Mouse (Mus musculus) cerebellum, adult 8-10 months (tissue): ENCODE measurements around the gene Ttll7.
A peak's percentile ranks its signal among the peaks of the same experiment; 100 is the strongest.

Experiments
- DNase-seq: peaks from one replicate; pipeline ENCODE4 v3.0.0; 2022

Gene Ttll7

DNA sequence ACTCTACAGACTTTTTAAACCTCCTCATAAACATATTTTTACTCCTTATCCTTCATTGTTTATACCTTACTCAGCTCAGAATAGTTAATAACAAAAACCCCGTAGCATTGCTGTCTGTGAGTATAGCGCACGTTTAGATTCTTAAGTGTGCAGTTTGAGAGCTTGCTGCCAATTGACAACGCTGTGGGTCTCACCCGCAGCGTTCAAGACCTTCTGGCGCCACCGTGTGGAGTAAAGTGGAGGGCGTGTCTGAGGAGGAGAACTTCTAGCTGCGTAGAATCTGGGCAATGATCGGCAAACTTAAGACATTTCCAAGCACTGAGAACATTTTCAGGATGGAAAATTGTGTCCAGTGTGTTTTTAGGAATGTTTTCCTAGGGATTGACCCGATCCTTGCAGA lies 62.6 kb downstream of the Ttll7 start:
- peak; percentile 74 for DNase-seq

DNA sequence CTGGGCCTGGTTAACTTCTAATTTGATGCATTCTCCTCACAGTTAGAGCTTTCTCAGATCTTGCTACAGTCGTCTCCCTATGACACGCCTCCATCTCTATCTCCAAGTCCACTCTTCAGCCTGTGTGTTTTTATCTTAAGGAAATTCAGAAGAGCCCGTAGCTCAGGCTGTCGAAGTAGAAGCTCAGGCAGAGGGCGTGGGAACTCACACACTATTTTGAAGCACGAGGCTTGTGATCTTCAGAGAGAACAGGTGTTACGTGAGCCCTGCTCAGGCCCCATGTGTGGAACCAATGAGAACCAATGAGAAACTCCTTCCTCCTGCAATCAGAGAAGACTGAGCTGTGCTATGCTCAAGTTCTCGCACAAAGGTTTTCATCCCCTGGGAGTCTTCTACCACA lies 65.7 kb downstream of the Ttll7 start:
- DNase-seq: no peak

DNA sequence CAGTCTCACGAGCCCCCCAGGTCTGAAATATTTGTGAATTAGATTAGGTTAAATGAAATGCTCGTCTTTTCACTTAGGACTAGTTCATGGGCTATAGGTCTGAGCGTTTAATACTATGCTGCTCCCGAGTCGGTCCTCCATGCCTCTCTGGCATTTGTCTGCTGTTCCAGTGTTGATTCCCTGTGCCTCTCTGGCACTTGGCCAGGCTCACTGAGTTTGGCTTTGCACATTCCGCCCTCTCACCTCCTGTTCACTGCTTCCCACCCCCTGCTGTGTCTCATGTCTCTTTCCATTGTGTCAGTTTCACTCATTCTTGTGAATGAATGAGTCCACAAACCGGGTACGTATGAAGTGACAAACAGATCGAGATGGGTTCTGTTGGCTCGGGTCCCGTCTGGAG lies 66.2 kb downstream of the Ttll7 start:
- peak; percentile 69 for DNase-seq

DNA sequence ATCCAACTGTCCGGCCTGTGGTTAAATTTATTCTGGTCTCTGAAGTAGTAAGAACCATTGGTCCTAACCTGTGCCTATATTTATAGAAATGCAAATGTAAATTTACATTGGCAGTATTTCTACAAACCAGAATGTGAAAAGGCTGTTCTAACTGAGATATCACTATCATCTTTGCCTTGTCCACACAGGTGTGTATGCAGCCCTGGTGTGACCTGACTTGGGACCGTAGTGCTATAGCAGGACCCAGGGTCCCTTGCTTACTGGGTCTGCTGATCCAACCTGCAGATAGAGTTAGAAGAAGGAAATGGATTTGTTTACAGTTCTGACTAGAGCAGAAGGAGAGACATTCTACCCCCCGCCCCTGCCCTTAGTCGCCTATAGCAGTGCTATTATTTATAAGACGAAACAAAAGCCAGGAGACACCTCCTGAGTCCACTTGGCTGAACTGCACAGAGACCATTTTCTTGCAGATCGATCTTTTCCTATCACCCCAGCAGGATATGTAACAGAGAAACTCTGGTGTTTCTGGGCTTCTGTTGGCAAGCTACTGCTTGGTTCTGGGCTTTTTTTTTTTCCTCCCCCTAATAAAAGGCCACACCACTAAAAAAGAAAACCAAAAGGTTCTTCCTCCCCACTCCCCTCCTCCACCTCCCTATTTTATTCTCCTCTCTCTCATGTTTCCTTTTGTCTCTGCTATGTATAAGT lies 75.3 kb downstream of the Ttll7 start:
- no peak for DNase-seq

DNA sequence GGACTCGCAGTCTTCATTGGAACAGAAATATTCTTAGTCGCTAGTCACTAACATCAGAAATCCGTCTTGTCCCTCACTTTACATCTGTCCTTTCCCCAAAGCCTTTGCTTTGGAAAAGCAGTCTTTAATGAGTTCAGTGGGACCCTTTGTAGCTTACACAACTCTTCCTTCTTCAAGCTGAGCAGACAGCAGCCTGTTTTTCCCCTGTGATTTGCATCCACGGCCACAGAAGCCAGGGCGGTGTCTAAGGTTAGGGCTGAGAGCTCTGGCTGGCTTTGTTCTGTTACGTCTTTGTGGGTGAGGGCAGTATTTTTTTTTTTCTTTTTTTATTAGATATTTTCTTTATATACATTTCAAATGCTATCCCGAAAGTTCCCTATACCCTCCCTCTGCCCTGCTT lies 76.0 kb downstream of the Ttll7 start:
- DNase-seq: no peak

DNA sequence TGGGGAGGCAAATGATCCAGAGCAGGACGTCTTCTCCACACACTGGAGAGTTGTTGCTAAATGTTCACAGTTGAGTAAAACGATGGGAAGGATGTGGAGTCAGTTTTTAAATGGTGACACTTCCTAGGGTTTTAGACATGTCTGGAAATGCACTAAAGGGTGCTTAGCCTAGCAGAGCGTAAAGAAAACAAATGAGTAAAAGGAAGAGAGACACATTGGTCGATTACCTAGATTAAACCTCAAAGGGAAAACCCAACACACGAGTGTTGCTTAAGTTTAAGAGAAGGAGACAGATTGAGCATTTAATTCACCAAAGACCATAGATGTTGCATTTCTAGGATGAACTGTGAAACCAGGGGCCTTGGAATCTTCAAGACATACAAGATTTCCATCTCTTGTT lies 76.8 kb downstream of the Ttll7 start:
- DNase-seq: no peak

DNA sequence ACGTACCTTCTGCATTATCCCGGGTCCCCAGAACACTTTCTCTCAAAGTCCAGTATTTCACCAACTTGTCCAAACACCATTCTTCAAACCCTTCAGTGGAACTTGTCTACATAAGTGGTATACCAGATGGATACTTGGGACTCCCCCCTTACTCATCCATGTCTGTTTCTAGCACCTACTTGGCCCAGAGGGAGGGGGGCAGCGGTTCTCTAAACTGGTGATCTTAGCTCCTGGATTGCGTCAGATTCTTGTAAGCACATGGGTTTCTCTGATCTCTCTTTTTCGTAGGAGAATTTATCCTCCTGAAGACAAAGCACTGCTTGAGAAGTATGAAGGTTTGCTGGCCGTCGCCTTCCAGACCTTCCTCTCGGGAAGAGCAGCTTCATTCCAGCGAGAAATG lies 79.0 kb downstream of the Ttll7 start:
- DNase-seq: no peak

DNA sequence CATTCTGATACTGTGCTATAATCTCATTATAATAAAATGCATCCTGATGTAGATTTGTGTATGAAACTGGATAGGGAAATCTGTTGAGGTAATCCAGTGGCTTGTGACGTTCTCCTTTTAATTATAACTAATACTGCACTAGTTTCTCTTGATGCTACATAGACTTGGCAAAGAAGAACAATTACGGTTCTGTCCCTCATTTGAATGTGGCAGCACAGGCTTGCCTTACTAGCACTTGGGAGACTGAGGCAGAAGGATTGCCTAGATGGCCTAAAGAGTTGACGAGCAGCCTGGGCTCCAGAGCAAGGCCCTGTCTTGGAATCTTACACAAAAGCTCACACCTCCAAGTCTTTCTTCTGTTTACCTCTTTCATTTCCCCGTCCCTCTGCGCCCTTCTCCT lies 80.3 kb downstream of the Ttll7 start:
- no peak for DNase-seq

DNA sequence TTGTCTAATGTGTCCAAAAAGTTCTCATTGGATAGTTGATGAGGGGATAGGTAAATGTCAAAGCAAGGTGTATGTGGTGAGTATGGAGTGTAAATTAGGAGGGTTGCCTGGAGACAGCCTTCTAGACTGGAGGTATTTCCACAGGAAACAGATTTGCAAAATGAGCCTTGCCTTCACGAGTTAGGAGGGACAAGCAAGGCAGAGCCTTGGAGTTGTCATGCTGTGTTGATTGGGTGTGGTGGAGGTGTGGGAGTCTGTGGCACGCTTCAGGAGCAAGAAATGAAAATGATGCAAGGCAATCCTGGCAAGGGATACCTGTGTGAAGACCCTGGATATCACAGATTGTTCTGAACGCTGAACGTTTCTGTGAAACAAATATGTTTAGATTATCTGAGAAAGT lies 84.7 kb downstream of the Ttll7 start:
- DNase-seq: no peak

DNA sequence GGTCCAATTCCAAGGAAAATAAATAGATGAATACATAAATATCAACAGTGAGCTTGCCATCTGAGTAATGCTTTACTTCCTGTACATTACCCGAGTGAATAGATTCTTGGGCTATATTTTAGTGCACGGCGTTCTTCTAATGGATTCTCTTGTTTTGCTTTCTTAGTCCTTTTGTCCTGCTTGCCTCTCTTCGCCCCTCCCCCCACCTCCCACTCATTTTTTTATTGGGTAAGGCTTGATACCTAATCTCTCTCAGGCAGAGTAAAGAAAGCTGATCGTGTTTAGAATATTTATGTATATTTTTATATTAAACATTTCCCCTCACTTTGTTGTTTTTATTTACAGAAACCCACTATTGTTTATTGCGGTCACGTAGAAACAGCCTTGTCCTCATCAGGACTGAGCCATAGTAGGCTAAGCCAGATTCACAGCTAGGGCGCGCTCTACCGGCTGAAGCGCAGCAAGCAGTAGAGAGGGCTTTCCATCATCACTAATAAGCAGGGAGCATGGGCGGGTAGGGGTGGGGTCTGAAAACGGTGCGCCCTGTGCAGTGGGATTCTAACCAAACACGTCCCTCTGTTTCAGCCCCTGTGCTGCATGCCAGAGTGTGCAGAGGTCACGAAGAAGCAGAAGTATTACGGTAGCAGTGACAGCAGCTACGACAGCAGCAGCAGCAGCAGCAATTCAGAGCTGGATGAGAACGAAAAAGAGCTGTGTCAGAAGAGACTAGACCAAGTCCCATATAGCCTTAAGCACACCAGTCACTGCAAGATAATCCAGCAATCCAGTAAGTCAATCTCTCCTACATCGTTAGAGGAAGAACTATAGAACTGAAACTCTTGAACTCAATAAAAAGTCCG lies 87.5 kb downstream of the Ttll7 start:
- DNase-seq: no peak

DNA sequence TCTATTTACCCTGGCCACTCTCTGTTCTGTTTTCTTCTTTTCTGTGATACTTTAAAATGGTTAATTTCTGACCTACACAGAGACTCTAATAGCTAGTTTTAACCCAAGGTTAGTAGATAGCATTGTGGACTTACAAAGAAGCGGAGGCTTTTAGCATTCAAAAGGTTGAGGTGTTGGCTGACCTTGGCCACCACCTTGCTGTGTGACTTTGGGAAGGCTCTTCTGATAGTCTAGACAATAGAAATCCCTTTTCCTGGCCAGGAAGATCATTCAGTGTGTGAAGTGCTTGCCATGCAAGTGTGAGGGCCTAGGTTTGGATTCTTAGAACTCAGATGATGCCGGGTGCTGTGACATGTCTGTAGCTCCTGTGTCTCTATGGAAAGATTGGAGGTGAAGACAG lies 90.9 kb downstream of the Ttll7 start:
- no peak for DNase-seq

DNA sequence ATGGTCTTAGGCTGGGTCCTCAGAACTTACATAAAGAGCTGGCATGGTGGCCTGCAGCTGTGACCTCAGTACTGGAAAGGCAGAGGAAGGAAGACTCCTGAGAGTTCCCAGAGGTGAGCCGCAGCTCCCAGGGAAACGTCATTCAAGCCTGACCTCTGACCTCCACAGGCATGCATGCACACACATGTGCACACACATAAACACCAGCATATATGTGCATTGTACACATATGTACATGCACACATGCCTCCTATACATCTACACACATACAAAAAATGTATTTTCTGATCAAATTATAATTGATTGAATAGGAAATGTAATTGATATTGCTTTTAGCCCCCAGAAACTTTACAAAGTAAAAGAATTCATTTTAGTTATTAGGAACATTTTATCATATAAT lies 93.2 kb downstream of the Ttll7 start:
- no peak for DNase-seq

DNA sequence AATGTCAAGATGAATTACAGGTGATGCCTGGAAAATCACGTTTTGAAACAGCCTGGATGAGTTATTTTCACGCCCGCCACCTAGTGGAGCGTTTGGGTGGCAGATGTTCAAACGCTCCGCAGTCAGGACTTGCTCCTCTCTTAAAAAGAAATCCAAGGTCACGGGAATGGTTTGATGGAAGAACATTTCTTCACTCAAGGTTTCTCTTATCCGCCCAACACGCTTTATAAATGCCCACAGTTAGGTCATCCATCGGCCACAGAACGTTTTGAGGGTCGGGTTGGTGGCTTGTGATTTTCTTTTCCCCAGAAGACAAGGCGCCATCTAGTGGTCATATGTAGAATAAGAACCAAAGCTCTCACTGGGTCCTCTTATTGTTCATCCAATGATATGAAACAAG lies 93.7 kb downstream of the Ttll7 start:
- peak; percentile 78 for DNase-seq

DNA sequence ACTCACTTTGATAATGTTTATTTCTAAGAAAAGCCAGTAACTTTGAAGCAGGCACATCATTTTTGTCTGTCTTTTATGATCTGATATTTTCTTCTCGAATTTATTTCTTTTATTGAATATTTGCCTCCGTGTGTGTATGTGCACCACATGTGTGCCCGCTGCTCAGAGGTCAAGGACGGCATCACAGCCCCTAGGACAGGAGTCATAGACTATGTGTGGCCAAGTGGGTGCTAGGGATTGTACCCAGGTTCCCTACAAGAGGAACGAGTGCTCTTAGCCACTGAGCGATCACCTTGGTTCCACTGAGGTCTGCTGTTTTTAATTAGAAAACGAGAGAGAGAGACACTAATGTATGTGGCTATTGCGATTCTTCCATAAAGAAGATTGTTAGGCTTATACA lies 94.5 kb downstream of the Ttll7 start:
- no peak for DNase-seq

DNA sequence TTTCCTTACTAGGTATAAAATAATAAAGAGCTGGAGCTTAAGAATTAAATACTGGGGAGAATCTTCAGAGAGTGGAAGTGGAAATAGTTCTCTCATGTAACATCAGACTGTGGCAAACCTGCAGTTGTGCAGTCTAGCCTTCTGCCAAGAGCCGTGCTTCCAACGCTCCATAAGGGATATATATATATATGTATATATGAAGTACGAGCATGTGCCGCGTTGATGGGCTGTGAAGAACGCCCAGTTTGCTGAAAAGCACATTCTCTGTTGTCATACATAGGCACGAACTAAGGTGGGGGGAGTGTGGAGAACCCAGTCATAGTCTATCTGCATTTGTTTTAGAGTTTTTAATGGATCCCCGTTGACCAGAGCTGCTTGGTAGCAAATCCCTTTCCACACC lies 104.6 kb downstream of the Ttll7 start:
- no peak for DNase-seq

DNA sequence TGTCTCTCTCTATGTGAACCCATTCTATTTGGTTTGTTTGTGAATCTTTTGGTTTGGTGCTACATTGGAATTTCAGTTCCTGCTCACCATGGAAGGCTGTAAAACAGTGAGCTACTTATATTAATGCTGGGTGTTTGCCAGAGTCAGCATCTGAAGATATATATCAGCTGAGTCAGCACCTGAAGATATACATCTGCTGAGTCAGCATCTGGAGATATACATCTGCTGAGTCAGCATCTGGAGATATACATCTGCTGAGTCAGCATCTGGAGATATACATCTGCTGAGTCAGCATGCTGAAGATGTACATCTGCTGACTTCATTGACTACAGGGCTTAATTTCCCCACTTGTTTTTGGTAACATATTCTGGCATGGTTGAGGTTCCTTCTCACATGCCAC lies 110.7 kb downstream of the Ttll7 start:
- no peak for DNase-seq

DNA sequence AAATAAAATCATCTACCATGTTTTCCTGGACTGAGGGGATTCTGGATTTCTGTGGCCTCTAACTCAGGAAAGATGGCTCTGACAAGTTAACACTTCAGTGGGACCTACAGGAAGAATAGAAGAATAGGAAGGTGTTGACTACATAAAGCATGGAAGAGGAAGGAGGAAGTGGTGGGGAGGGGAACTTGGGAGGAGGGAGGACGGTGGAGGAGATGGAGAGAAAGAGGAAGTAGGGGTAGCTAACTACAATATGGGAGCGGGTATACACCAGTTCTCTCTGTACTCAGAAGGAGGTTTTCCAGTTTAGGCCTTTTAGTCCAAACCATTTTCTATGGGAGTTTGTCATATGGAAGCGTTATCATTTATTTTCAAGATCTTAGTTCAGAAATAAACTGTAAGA lies 112.2 kb downstream of the Ttll7 start:
- DNase-seq: no peak

DNA sequence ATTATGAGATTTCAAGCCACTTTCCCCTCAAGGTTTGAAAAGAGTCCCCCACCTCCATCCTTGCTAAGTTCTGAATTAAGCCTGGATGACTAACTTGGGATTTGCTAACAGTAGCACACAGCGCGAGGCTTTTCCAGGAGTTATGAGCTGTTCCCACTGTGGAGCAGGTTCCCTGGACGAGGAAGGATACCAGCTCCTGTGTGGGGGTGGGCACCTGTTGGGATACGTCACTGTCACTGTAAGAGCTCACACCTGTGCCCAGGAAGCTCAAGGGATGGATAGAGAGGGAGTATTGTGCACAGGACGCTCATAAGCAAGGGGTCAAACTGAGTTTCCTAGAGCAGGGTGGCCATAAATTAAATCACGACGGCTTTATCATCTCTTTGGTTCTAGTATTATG lies 115.1 kb downstream of the Ttll7 start:
- no peak for DNase-seq

DNA sequence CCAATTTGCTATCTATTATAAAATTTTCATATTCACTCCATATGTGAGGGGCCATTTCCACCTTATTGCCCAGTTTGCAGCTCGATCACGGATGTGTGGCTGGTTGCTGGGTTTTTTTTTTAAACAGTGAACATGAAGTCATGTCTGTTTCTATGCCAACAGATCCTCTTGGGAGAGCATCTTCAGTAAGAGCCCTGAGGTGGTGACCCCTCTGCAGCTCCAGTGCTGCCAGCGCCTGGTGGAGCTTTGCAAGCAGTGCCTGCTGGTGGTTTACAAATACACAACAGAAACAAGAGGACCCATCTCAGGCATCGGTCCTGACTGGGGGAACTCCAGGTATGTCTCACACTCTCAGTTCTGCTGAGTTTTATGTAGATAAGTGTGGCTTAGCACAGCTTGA lies 115.7 kb downstream of the Ttll7 start:
- DNase-seq: no peak

DNA sequence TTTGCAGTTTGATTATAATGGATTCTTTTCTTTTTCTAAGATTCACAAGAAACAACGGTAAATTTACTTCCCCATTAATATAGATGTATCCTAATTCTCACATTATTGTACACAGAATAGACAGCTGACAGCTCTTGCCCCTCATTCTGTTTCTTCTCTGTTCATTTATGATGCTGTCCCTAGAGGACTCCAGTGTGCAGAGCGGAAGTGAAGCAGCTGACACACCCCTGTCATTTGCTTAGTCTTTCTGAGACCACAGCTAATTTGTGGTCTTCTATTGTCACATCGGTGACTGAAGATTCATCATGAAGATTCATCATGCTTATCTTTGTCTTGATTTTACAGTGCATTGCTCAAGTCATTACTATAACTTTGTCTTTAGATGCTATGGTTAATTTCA lies 126.1 kb downstream of the Ttll7 start:
- DNase-seq: no peak

DNA sequence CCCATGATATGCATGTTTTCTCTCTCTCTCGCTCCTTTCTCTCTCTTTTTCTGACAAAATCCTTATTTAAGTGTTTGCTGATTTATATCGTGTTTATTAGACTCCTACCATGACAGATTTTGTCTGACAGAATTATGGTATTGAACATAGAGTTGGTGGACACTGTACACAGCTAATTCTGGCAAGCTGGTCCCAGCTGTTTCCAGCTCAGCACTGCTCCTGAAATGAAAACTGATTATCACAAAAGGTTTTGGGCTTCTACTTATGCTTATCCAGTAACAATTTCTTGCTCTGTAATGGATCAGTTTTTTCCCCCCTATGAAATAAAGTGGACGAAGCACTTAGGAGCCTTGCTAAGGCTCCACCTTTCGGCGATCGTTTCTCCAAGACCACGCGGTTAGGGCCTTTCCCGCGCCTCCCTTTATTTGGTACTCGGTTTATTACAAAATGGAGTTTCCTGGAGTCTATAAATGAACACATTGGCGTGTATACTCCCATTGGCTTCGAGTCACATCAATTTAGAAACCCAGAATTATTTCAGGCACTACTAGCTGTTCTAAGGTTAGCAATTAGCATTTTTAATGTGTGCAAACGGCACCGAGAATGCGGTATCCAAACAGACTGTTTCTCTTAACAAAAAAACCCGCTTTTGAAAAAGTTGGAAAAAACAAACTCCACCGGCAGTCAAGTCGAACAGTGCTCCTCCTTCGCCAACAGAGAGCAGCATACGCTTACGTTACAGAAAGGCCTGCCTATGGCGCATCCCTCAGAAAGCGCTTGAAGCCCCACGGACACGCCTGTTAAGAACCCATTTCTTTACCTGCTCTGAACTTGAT lies 141.9 kb downstream of the Ttll7 start:
- no peak for DNase-seq

DNA sequence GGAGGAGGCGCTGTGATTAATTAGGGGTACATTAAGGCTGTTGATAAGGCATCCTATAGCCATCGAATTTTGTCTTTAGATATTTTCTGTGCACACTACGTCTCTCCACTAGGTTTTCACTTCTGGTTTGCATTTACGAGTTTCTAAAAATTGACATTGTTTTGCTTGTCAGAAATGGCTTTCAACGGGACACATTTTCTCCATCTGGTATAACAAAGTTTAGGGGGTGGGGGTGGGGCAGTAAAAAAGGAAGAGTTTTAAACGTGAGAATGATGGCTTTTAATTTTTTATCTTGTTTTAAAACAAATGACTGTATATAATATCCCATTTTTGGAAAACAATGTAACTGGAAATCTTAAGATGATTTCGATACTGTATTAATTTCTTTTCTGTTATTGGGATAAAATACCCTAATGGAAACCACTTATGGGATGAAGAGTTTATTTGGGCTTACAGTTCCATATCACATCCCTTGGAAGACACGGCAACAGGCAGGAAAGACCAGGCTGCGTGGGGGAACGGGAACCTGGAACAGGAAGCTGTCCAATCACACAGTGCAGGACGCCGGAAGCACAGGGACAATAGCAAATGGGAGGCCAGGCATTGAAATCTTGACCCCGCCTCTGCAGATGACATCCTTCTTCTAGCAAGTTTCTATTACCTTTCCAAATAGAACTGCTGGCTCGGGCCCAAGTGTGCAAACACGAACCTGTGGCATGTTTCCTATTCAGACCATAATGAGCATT lies 142.7 kb downstream of the Ttll7 start:
- no peak for DNase-seq

DNA sequence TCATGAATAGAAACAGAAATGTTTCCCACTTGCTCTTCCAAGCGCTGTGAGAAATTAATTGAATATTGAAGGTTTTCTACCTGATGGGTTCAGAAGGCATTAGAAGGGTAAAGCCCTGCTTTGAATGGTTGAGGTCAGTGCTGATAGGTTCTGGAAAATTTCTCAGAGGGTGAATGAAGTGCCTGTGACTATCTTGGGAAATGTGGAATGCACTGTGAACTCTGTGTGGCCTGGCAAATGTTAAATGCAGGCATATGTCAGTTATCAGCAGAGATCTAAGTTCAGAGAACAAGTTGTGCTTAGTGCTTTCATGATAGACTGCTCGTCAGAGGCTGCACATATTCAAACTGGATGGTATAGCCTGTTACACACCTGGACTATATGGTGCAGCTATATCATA lies 147.0 kb downstream of the Ttll7 start:
- no peak for DNase-seq
